Mouse (Mus musculus) hindlimb bud, embryonic 11.5 days (tissue): ENCODE results near the gene BC030499.
"Not testable (repeated sequence)": the region's sequence is repeated elsewhere in the genome, so short reads cannot be mapped to it uniquely, and the experiment has no call there.

Source experiments
- DNase-seq: peaks from one replicate; pipeline ENCODE4 v3.0.0-alpha.2; 2012; ENCODE audit warnings: low read depth, low spot score; ENCODE audit errors: extremely low spot score

BC030499 gene

DNA sequence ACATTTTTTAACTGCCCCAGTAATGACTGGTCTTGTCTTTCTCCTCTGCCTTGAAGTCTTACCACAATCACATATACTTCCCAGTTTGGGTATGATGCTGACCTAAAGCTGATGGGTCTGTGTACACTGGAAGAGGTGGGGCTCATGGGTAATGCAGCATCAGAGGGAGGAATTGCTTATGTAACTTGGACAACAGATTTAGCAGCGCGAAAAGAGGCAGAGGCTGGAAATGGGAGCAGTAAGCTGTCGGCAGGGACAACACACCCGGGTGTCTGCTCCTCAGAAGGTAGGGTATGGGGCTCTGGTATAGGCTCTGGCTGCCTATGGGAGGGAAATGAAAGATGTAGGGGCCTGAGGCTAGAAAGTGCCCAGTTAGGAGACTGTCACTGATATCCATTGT lies at the start of gene BC030499:
Gene BC030499, plus strand, starts transcription at position 188 of the 400 bp plus-strand sequence.
- no peak for DNase-seq

- DNase-seq = no peak
Observed at GRCm38 (mm10) chr11:78245261-78245626, 45.4 kb upstream of the BC030499 start.

DNA sequence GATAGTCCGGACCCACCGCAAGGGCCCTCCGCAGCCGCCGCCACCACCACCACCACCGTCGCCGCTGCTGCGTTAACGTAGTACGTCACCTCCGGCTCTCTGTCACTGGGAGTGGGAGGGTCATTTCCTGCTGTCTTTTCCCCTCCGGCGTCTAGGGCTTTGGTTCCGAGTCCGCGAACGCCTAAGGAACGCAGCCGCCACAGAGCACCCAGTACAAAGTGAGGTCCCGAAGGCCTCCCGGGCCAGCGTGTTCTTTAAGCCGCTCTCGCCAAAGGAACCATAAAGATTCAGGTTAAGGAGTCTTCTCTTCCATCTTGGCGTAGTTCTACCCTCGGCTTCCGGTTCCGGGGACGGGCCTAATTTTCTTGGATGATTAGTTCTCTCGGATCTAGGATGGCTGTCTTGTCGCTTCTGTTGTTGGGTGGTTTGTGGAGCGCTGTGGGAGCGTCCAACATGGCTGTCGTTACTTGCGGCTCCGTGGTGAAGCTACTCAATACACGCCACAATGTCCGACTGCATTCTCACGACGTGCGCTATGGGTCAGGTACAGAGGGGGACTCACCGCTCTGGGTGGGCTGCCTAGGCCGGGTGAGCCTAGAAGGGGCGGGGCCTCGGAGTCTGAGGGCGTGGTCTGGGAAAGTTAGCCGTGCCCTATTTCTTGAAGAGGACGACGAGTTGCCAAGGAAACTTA lies 44.9 kb upstream of the BC030499 start, which contains the start of the genes Sdf2 and Supt6:
Gene Sdf2, plus strand, starts transcription at position 120 of the 691 bp plus-strand sequence.
Gene Supt6, minus strand, starts transcription at position 361 of the 691 bp plus-strand sequence.
- DNase-seq = peak; percentile 78

GRCm38 (mm10) chr11:78246318-78247011 lies 44.2 kb upstream of the BC030499 start:
- no peak for DNase-seq

DNA sequence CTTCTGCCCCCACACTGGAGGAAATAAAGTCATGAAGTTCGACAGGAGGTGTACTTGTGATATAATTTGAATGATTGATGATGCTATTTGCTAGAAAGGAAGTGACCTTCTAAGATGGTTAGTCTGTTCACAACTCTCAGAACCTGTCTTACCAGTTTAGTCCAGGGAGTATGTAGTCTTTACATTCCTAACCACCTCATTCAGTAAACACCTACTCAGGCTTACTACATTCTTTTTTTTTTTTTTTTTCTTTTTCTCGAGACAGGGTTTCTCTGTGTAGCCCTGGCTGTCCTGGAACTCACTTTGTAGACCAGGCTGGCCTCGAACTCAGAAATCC lies 43.7 kb upstream of the BC030499 start:
- DNase-seq = no peak

DNA sequence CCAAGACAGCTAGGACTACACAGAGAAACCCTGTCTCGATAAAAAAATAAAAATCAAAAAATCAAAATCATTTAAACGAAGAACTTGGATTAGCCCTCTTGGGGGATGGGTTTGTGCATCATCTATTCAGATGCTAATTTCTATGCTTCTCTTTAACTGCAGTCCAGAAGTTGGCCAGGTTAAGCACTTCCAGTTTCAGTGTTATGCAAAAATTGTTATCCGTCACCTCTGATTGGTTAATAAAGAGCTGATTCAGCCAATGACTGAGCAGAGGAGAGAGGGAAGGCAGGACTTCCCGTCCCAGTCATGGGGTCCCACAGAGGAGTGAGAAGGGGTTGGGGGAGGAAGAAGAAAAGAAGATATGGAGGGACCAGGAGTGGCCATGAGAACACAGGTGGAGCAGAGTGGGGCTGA lies 42.9 kb upstream of the BC030499 start:
- no peak for DNase-seq

DNA sequence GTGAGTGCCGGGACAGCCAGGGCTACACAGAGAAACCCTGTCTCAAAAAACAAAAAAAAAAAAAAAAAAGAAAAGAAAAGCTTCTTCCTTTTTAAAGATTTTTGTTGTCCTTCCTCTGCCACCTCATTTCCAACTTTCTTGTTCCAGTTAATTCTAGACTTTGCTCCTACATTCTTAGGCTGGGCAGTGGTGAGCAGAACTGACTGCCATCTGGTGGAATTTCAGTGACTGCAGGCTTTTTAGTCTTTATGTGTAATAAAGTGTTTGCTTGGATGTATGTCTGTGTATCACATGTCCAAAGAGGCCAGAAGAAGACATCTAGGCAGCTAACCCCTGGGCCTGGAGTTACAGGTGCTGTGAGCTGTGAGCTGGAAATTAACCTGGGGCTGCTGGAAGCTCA lies 34.0 kb upstream of the BC030499 start:
- no peak for DNase-seq

DNA sequence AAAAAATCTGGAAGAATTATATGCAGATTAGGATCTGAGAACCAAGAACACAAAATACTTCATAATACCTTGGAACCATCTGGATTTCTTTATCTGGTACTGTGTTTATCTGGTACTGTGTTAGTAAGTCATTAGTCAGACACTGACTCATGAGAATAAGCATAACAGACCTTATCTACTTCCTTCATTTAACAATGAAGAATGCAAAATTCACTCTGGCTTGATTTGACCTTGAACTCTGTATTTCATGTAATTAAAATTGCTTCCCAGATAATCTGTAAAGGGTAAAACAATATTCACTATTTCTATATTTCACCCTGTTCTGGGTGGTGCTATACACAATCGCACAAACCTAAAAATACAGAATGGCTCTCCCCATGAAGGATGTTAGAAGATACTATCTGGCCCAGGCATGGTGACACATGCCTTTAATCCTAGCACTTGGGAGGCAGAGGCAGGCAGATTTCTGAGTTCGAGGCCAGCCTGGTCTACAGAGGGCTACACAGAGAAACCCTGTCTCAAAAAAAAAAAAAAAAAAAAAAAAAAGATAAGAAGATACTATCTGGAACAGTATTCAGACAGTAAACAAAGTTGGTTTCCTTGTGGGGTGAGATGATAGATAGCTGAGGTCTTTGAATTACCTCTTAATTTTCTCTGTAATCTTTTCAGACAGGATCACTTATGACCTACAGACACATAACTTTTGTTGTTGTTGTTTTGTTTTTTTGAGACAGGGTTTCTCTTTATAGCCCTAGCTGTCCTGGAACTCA lies 30.0 kb upstream of the BC030499 start:
- DNase-seq = no peak

DNA sequence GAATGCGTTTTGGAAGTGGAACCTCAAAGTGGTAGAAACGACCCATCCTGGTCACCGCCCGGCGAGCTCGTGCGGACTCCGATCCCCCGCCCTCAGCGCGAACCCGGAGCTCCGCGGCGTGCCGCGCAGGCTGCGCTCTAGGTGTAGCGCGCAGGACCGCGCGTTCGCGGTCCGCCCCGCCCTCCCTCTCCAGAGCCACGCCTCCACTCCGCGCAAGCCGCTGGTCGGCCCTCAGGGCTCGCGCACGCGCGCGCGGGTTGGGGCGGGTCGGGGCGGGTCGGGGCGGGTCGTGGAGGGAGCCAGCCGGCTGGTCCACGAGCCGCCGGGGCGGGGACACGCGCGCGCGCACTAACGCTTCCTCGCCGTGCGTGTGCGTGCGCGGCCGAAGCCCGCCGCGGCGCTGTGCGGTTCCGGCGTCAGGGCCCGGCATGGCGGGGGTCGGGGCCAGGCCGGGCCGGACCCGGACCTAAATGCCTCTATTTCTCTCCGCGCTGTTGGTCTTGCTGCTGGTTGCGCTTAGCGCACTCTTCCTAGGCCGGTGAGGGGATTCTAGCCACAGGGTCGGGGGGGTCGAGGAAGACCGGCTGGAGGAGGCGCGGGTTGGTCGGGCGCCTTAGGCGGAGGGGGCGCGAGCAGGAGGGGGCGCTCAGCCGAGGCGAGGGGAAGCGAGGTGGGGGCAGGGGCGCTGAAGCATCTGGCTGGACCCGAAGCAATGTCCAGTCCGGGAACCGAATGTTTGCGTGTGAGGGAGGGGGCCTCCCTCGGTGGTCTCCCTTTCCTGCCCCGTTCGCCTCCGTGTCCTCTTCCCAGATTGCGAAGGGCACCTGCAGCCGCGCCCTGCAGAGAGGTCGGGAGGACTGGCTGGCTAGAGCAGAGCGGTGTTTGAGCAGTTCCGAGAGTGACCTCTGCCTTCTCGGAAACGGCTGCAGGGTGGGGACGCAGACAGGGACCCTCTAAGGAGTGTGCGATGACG lies 29.0 kb upstream of the BC030499 start, which contains the start of gene 2610507B11Rik:
Gene 2610507B11Rik, plus strand, starts transcription at position 373 of the 973 bp plus-strand sequence.
- DNase-seq = peak; percentile 75

DNA sequence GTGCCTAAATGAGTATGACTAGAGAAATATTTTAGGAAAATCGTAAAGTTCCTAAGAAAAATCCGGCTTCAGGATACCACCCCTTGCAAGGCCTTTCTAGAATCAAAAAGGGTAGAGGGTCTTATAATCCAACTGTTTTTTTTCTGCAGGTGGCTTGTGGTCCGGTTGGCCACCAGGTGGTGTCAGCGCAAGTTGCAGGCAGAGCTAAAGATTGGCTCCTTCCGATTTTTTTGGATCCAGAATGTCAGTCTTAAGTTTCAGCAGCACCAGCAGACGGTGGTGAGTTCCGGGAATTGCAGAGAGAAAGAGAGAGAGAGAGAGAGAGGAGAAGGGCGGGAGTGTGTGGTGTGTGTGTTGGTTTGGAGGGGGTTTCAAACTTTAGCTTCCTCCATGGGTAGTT lies 28.1 kb upstream of the BC030499 start:
- DNase-seq = peak; percentile 53

DNA sequence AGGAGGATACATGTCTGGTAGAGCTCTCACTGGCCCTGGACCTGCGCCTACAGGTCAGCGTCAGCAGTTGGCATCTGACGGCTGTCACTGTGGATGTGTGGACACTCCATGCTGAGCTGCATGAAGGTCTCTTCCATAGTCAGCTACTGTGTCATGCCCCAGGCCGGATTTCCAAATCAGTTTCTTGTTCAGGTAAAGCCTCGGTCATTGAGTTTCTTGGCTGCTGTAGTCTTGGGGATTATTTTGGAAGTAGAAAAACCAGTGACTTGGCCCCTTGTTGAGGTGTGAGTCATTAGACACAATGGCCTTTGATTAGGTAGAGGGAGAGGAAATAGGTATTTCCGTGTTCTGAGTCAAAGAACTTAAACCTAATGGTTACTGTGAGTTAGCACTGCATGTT lies 25.1 kb upstream of the BC030499 start:
- DNase-seq = no peak

GRCm38 (mm10) chr11:78271986-78272385 lies 18.7 kb upstream of the BC030499 start:
- DNase-seq = no peak

DNA sequence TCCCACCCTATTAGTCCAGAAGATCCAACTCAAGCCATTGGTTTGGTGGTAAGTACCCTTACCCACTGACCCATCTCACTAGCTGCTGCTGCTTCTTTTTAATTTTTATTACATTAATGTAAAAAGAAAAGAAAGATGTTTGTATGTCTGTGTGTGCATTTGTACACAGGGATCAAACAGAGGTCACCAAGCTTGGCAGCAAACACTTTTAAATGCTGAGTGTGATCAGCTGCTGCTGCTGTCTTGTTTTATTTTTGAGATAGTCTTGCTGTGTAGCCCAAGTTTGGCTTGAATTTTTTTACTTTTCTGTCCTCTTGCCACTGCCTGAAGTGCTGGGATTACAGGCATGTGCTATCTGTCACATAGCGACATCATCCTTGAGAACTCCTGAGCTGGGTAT lies 15.0 kb upstream of the BC030499 start:
- DNase-seq = no peak

- not testable (repeated sequence) for DNase-seq
Observed at GRCm38 (mm10) chr11:78276169-78276568, 14.5 kb upstream of the BC030499 start.

- no peak for DNase-seq
Observed at GRCm38 (mm10) chr11:78278853-78279252, 11.8 kb upstream of the BC030499 start.

DNA sequence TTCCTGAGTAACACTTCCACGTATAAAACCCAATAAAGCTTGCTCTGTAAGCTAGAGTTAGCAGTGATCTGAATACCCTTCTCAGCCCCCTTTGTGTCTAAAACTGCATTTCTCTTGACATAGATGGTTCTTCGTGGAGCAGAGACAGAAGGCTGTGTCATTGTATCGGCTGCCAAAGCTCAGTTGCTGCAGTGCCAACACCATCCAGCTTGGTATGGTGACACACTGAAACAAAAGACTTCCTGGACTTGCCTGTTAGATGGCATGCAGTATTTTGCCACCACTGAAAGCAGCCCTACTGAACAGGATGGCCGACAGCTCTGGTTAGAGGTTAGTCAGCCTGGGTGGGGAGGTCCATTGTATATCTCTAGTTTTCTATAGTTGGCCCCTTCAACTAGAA lies 11.1 kb upstream of the BC030499 start:
- DNase-seq = no peak

GRCm38 (mm10) chr11:78289146-78289763 lies 1.4 kb upstream of the BC030499 start:
- DNase-seq = no peak

GRCm38 (mm10) chr11:78294585-78294984 lies 3.9 kb downstream of the BC030499 start:
- no peak for DNase-seq

DNA sequence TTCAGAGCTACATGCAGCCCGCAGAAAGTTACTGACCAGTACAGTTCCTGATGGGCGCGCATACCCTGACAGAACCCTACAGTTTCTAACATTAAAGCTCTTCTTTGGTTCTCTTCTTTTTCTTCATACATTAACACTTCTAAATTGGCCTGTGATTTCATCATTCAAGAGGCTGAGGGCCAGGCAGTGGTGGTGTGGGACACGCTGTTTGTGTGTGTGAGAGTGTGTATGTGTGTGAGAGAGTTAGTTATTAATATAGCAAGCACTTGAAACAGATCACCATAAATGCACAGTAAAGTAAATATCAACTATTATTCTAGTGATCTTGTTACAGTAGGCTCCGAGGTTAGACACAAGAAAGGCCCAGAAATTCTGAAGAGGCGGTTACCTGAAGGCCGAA lies 10.3 kb downstream of the BC030499 start:
- DNase-seq = no peak
